In the genomic region with DNA sequence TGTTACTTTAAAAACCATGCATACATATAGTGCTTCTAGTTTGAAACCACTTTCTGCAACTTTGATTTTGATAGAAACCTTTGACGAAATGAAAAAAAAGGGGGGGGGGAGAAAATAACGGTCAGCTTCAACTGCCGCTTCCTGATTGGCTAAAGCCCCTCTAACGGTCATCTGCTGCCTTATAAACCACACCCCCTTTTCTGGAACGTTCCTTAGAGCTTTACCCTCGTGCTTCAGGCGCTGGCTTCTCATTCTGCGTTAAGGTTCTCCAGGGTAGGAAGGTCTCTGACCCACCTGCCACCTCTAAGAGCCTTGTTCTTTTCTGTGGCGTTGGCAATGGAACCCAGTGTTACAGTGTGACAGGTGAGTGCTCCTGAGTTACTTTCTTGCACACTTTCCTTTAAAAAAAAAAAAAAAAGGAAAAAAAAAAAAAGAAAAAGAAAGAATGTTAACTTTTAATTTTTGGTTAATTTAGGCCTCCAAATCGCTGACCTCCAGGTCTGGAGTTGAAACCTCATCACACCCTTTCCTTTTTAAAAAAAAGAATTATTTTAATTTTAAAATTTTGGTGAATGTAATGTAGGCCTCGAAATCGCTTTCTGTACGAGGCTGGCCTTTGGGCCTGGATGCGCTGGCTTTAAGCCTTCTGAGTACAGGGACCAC, we compare ENCODE assay signal across 8 mouse cellular contexts. TPM values are rescaled to one million over a fixed set of nuclear protein-coding genes. Genes with fewer than 3 reads are reported as not detected.
DNase-seq lines count a peak whose midpoint lies in the region; ATAC-seq lines count a peak whose summit lies in the region.

Gene Setx, plus strand, starts transcription at position 275 of the 663 bp plus-strand sequence.

- H3K79me2 ChIP-seq in macrophage (ENCODE audit: inconsistent target): peaks cover 24% of the 10 kb centered on the region

- no peaks in the 10 kb centered on the region for H3K27me3 ChIP-seq in intestine, embryonic 16.5 days (replicated peaks; ENCODE audit: control insufficient read depth, insufficient read depth, low read length)

- peak within 1 kb of the TSS; percentile 92 for H3K9ac ChIP-seq in intestine, embryonic 16.5 days (ENCODE audit: low read depth, low read length)

- H3K27ac ChIP-seq in intestine, embryonic 16.5 days (ENCODE audit: low read length): peak within 1 kb of the TSS; percentile 94
- 0 out of 2 replicates have a peak within 1 kb of the TSS, but pooled peaks have one; percentile 17 for H3K27ac ChIP-seq in macrophage

- peaks cover 6% of the 10 kb centered on the region for H3K4me1 ChIP-seq in intestine, embryonic 16.5 days (ENCODE audit: control insufficient read depth, insufficient read depth, low read length)

- no peaks in the 10 kb centered on the region for H3K9me3 ChIP-seq in intestine, embryonic 16.5 days (ENCODE audit: control insufficient read depth, low read length)

- peak; percentile 7 for DNase-seq in thymus, postnatal 0 days (ENCODE audit: low spot score)
- DNase-seq in thymus, postnatal 25 days: no peak
- DNase-seq in cerebellum, postnatal 25 days: peak; percentile 14 to 17
- peak; percentile 77 for DNase-seq in testis, postnatal 14 days (ENCODE audit: low spot score)
- DNase-seq in ovary, postnatal 36 days (ENCODE audit: low spot score): no peak

- peak within 1 kb of the TSS; percentile 74 for H3K4me2 ChIP-seq in intestine, embryonic 16.5 days (ENCODE audit: low read depth, low read length)

- 63% methylated on average over 14 of the region's 14 CpGs for WGBS in intestine, embryonic 16.5 days
- 68% methylated on average over 14 of the region's 14 CpGs for WGBS in macrophage (ENCODE audit: missing documents)

- no peak for ATAC-seq in granulocyte monocyte progenitor cell, adult 5-6 weeks (replicated peaks; ENCODE audit: poor library complexity, severe bottlenecking)
- ATAC-seq in intestine, embryonic 16.5 days: no peak

- no peaks in the 10 kb centered on the region for H3K36me3 ChIP-seq in intestine, embryonic 16.5 days (ENCODE audit: control insufficient read depth, insufficient read depth, low read length)
- no peaks in the 10 kb centered on the region for H3K36me3 ChIP-seq in macrophage (ENCODE audit: inconsistent target)

- H3K4me3 ChIP-seq in intestine, embryonic 16.5 days (ENCODE audit: low read length): peak within 1 kb of the TSS; percentile 86
- peak within 1 kb of the TSS; percentile 40 for H3K4me3 ChIP-seq in macrophage (ENCODE audit: inconsistent target)

RNA-seq across cellular contexts. Expression of gene Setx, which starts in this region (rescaled TPM):
- polyA plus RNA-seq in thymus, postnatal 0 days (2015; fragmentation: Nextera tagmentation; extraction: Ambion mirVana): 13.2 and 14.9 TPM in 2 replicates
- 26.7 and 34.3 TPM in 2 replicates for total RNA-seq in granulocyte monocyte progenitor cell, adult 5-6 weeks (2014; fragmentation: Nextera tagmentation)
- total RNA-seq in granulocyte monocyte progenitor cell, adult 5-6 weeks (2017): 96.5 and 122 TPM in 2 replicates
- 4.6 and 4.9 TPM in 2 replicates for polyA plus RNA-seq in intestine, embryonic 16.5 days (2015; fragmentation: Nextera tagmentation; extraction: Ambion mirVana)
- 10 to 100 TPM in 25 of 26 experiments, 1 to 10 TPM in 1; 9.0 to 93.0 (median 45.5) TPM for total RNA-seq in macrophage (2018; cell fraction: chromatin; rRNA removed)
- 10 to 100 TPM in 25 of 26 experiments, 1 to 10 TPM in 1; 9.9 to 33.1 (median 19.7) TPM for total RNA-seq in macrophage (2018; cell fraction: cytosol; rRNA removed)
- 10 to 100 TPM; 18.1 to 52.9 (median 30.0) TPM for total RNA-seq in macrophage (2018; cell fraction: nucleus; rRNA removed)
- polyA plus RNA-seq in macrophage (2018): 13.1 to 14.8 TPM (median 13.7 TPM) in 3 replicates

Comparison
In these comparisons a context has a peak if more than half of its experiments do, and no peak if none do; other contexts are left out.
1. DNase-seq: peak in thymus, postnatal 0 days (single experiment), cerebellum, postnatal 25 days (2 of 2) and testis, postnatal 14 days (single experiment); none in thymus, postnatal 25 days (single experiment) and ovary, postnatal 36 days (single experiment).